Mouse (Mus musculus) T-helper 1 cell (primary cell): ENCODE data around the gene Smpd4.

Source experiments
- in situ Hi-C: fragments of 300-600 bp; cut with MboI, MseI; formaldehyde crosslinking; loops from one replicate; pipeline ENCODE4 v1.15.1; 2025; ENCODE audit warnings: high pct_unique_total_duplicates

Gene Smpd4

DNA sequence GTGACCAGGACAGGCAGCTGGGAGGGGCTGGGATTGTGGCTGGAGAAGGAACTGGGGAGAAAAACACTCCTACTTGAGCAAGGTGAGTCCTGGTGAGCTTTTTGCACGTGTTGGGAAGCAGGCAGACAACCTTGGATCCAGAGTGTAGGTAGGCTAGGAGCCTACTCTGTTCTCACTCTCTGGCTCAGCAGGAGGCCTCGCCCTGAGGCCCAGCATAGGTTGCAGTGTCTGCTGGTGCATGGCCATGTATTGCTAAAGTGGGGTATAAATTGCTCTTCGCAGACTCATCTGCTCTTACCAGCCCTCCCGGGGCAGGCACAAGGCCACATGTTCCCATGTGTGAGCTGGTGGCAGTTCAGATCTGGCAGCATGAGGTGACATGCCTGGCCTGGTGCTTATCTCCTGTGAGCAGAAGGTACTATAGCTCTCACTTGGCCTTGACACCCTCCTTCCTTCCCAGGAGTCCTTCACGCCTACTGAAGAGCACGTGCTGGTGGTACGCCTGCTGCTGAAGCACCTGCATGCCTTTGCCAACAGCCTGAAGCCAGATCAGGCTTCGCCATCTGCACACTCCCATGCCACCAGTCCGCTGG lies 19.0 kb downstream of the Smpd4 start:
- in situ Hi-C loops: no loop called here

DNA sequence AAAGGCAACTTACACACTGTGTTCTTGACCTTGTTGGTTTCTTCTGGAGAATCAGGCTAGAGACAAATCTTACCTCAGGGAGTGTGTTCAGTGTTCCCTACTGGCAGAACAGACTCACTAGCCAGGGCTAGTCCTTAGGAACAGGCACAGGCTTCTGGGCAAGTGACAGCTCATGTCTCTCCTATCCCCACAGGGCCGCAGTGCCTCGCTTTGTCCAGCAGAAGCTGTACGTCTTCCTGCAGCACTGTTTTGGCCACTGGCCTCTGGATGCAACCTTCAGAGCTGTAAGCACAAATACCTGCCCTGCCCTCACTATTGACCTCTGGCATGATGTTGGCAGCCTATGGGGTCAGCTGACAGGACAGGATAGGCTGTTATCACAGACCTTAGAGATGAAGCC lies 19.9 kb downstream of the Smpd4 start:
- in situ Hi-C loops: no loop called here

DNA sequence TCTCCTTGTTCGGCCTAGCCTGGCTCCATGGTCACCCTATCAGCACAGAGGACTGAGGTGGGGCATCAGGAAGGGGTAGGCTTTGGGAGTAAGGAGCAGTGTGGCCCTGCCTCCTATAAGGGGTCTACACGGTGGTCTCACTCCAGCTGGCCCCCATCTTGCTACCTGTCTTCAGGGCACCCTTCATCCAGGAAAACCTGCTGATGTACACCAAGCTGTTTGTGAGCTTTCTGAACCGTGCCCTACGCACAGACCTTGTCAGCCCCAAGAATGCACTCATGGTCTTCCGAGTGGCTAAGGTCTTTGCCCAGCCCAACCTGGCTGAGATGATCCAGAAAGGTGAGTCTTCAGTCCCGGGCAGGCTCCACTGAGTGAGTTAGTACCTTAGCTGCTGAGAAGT lies 20.8 kb downstream of the Smpd4 start:
- in situ Hi-C loops: no loop called here

DNA sequence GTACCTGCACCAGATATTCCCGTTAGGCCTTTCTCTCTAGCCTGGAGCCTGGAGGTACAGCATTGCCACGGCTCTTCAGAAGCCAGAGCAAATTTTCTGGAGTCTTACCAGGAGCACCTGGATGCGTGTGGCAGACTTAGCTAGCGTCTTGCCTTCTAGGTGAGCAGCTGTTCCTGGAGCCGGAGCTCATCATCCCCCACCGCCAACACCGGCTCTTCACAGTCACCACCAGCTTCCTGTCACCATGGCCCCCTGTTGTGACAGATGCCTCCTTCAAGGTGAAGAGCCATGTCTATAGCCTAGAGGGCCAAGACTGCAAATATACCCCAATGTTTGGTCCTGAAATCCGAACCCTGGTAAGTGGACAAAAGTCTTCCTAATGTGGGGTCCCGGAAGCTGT lies 21.6 kb downstream of the Smpd4 start:
- in situ Hi-C loops: no loop called here

DNA sequence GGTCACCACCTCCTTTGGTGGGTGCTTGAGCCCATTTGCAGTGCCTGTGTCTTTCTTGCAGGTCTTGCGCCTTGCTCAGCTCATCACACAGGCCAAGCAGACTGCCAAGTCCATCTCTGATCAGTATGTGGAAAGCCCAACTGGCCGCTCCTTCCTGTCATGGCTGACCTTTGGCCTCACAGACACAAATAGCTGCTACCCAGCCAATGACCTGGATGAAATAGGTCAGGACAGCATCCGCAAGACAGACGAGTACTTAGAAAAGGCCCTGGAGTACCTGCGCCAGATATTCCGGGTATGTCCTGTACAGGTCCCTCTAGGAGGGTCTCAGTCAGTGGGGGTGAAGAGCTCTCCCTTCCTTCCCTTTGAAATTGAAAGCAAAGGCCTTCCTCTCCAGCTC lies 22.1 kb downstream of the Smpd4 start:
- in situ Hi-C loops: no loop called here

DNA sequence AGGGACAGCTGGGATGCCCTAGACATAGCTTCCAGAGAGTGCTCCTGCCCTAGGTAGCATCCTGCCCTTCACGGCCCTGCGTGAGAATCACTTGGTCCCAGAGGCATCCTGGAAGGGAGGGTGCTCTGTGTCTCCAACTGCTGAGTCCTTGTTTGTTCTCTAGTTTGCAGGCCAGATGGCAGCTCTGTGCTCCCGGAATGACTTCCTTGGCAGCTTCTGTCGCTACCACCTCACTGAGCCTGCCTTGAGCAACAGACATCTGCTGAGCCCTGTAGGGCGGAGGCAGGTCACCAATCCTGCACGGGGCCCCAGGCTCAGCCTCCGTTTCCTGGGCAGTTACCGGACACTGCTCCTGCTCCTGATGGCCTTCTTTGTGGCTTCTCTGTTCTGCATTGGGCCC lies 23.2 kb downstream of the Smpd4 start:
- in situ Hi-C loops: no loop called here

DNA sequence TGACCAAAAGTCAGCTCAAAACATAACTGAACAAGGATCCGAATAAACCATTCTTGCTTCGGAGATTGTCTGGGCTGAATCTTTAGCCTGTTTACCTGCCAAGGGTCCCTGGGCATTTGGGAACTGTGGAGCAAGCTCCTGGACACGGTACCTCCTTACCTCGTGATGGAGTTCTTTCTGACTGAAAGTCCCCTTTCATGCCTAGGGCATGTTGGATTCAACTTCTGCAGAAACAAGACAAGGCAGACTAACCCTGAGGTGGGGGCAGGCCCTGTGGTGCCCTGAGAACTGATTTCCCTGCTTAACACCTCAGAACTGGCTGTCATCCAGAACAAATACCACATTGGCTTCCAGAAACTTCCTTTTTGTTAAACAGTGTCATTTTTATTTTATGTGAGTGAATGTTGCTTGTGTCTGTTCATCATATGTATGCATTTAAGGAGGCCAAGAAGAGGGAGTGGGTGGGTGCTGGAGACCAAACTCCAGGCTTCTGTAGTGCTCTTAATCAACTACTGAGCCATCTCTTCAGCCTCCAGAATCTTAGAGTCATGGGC lies 24.4 kb downstream of the Smpd4 start:
- in situ Hi-C loops: no loop called here

DNA sequence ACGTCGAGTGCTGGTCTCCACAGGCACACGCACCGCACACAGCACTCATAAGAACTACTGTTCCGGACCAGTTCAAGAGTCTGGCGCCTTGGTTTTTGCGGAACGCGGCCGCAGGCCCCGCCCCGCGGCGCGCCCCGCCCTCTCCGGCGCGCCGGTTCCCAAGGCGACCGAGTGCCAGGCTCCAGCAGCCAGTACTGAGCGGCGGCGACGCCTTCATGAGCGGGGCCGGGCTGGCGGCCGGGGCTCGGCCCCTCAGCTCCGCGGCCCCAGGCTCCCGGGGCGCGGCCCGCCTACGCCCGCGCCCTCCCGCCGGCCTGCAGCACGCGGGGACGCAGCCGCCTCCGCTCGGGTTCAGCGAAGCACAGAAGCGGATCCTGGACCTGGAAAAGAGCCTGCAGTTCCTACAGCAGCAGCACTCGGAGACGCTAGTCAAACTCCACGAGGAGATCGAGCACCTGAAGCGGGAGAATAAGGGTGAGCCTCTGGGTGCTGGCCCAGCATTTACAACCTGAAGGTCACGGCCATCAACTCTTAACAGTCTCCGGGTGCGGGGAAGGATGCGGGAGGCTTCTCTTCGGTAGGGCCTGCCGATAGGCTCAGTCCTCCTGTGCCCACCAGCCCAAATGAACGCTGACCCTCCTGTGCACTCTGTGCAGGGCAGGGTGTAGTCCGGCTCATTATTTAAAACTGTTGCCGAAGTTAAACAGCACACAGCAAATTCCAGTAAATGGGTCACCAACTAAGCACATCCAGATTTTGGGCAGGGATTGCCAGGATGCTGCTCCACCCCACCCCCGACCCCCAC lies 27.4 kb downstream of the Smpd4 start, which contains the start of gene Ccdc74a:
Gene Ccdc74a (plus strand): TSS at position 161 of the 805 bp plus-strand sequence.
- in situ Hi-C loops: no loop called here

DNA sequence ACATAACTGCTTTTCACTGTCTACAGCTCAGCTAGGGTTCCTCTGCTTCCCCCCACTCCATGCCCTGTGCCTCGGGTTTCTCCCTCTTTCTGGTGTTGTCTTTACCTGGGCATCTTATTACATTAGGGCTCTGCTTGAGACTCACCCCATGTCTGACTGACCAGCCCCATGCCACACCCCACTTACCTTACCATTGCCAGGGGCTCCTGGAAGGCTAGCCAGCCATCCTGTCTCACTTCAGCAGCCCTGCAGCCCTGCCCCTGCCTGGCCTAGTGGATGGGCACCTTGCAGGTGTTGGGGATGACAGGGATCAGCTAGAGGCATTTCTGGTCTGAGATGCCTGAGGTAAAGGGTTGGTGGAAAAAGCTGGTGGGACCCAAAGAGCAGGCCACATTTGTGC lies 28.0 kb downstream of the Smpd4 start:
- in situ Hi-C loops: no loop called here

DNA sequence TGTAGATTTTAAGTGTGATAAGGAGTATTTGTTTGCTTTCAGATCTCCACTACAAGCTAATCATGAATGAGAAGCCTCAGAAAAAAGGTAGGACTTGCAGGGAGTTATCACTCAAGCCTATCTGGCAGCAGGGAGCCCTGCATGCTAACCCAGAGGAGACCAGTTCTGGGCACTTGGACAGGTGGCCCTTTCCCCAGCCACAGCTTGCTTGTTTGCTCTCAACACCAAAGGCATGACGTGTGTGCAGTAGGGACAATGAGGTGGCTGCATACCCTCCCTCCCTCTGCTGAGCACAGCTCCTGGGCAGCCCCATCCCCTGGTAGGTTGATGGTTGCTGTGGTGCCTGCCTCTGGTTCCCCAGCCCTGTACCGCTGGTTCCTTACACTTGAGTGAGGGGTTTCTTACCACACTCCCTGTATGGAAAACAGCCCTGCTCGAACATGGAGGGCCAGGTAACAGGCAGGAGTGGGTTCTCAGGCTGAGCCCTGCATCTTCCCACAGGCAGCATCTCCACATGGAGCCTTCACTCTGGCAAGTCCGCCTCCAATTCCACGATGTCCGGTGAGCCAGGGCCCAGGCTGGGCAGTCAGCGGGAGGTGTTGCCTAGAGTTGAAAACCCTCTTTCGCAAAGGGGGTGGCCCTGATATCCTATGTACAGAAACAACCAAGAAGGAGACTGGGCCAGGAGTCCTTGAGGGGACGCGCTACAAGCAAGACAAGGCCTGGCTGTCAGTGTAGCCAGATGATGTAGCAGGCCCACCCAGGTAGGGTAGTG lies 28.6 kb downstream of the Smpd4 start:
- in situ Hi-C loops: no loop called here

DNA sequence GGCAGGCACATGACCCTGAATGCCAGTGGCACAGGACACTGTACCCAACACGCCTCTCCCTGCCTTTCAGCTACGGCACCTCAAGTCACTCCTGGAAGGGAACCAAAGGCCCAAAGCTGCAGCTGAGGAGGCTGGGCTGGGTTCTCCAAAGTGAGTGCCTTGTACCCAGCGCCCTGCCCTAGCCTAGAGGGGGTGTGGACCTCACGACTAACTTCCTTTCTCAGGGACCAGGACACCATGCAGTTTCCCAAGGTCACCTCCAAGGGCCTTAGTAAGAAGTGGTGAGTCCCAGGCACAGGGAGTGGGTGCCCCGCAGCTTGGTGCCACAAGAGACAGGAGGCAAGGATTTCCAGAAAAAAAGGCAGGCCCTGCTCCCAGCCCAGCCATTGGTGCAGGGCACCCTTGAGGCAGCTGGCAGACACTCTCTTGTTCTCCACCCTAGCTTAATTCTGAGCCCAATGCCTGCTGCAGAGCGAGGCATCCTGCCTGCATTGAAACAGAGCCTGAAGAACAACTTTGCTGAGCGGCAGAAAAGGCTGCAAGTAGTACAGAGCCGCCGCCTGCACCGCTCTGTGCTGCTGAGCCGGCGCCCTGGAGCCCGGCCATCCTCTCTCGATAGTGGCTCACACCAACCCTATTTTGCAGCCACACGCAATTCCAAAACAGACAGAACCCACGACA lies 30.9 kb downstream of the Smpd4 start:
- in situ Hi-C loops: no loop called here

DNA sequence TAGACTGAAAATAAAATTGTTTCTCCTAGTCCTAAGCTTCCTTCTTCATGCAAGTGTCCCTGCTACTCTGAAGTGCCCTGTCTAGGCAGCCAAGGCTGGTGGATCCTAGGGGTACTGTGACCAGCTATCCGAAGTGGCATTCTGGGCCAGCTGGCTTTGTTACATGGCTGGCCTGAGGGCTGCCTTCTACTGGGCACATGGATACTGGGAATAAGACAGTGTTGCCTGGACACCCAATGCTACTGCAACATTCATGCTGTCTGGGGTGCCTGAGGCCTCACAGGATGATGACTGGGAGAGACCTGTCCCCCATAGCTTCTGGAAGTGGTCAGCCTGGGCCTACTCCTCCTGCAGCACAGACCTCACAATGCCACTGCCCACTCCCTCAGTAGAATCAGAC lies 31.6 kb downstream of the Smpd4 start:
- in situ Hi-C loops: no loop called here

DNA sequence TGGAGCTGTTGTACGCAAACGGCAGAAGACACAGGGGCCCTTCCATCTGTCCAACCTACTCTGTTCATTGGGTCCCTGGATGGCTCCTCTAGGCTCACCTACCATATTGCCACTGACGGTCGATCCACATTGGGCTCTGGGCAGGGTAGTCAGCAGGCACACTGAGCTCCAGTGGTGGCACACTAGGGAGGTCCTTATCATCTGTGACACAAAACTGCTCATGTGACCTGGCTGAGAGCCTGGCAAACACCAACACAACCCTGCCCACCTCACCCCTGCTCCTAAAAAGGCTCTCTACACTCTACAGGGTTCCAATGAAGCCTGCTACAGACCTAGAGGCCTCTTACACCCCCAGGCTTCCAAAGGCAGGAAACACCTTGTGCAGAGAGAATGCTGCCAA lies 33.5 kb downstream of the Smpd4 start:
- in situ Hi-C loops: no loop called here

DNA sequence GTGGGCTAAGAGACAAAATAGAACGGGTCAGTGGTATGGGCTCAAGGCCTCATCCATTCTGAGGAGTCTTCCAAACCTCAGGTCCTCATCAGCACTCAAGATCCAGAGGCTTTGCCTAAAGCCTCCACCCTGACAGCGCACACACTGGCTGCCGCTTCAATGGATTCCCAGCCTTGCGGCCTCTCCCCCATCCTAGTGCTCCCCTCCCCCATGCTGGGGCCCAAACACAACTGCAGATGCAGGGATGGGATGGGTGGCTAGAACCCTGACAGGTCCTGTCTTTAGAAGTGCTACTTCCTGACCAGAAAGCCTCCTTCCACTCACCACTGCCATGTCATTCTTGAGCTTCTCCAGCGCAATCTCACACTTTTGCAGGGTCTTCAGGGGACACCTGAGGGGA lies 34.4 kb downstream of the Smpd4 start:
- in situ Hi-C loops: no loop called here

DNA sequence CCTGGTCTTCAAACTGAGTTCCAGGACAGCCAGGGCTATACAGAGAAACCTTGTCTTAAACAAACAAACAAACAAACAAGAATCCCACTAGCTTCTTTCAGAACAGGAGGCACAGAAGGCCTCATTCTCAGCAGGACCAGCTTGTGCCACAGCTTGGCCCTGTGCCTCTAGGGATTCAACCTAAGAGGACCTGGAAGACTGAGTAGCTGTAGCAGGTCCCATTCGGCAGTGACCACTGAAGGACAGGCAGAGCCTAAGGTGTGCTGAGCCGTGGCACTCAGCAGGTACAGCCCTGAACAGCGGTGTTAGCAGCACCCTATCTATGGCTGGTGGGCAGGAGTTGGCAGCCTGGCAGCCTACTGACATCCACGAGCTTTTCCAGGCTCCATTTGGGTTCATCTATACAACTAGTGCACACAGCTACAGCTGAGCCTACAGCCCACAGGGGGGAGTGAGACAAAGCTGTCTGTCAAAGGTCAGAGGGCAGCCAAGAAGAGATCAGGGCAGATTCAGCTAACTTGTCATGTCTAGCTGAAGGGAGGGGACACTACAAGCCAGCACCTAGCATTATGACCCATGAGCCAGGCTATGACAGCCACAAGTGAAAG lies 35.1 kb downstream of the Smpd4 start:
- in situ Hi-C loops: no loop called here

DNA sequence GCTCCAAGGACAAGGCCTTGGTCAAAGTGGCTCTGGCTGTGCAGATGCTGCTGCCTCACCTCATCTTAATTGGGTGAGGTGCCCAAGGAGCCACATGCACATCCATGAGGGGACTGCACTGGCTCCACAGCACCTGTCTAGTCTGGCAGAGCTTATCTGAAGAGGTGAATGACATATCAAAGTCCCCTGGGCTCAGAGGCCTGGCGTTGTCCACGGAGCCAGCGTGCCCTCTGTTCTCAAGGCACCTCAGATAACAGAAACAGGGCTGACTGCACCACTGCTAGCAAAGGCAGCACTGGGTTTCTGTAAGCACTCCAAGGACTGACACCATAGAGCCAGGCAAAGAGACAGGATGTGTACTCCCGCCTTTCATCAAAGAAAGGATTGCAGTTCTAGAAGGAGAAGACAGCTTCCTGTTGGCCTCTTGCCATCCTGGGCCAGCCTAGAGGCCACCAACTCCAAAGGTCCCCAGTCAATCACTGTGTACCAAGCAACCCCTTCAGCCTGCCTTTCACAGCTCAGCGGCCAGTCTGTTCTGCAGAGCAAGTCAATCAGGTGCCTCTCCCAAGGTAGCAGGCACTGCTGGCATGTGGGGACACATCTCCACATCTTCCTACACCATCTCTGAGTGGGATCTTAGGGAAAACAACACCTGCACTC lies 37.2 kb downstream of the Smpd4 start:
- in situ Hi-C loops: no loop called here

DNA sequence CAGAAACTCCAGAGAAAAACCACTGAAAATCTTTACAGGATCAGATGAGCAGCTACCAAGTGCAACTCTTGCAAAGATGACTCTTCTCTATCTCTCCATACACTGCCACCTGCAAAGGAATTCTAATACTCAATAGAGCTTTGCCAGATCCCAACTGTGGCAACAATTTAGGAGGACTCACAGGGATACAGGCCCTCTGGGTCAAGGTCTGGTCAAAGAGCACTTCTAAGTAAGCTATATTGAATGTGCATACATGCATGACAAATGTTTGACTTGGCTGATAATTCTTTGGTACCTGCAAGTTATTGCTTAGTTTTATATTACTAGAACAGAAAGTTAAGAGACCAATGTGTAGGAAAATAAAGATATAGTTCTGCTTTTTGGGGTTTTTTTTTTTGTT lies 46.4 kb downstream of the Smpd4 start:
- in situ Hi-C loops: no loop called here

DNA sequence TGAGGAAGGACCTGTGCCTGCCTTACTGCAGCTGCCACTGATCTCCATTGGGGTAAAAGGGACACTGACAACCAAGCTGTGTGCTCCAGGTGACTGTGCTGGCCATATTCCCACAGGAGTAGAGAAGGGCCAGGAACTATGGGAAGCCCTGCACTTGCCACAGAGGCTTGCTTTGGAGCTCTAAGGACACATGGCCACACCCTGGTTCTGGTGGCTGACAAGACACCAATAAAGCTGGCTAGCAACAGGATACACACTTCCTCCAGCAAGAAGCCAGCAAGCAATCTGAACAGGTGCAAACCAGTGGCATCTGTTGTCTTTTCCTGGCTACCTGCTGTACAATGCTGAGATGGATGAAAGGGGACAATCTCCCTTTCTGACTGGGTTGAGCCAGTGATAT lies 50.7 kb downstream of the Smpd4 start:
- in situ Hi-C loops: no loop called here
